Mouse (Mus musculus): ENCODE results near the gene Pkn1.

DNA sequence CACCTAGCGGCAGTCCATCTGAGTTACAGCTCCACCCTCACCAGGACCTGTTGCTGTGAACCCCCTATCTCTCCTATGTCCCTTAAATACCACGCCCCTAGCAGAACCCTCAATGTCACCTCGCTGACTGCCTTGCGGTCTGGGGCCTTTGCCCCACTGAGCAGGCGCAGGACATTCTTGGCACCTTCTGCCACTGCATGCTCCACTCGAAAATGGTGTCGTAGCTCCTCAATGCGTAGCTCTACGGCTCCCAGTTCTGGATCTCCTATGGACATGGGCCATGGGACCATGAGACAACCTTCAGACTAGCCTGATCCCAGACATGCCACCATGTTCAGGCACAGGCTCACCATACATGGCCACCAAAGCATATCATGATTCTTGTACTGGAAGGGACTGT lies 14.5 kb downstream of the Pkn1 start:
- no peak for TF ChIP-seq CTCF (IDR thresholded peaks at IDR 0.05; ENCODE audit: low read depth, low read length)
- TF ChIP-seq POLR2A (IDR thresholded peaks at IDR 0.05; ENCODE audit: borderline replicate concordance, low read depth, low read length): no peak
